Mouse (Mus musculus) ES-Bruce4 (cell line): ENCODE data around the gene Pex19. TPM values are rescaled to one million over a fixed set of nuclear protein-coding genes. Genes with fewer than 3 reads are reported as not detected.

ENCODE experiments used
- H3K27ac ChIP-seq: 2 replicates; pipeline ENCODE4 v1.5.1; 2012; ENCODE audit warnings: low read length, inconsistent platforms; ENCODE audit not compliant: insufficient read depth
- H3K27me3 ChIP-seq: 2 replicates; pipeline ENCODE4 v1.6.1; 2012; ENCODE audit warnings: mild to moderate bottlenecking, low read length, inconsistent platforms; ENCODE audit not compliant: control insufficient read depth, poor library complexity, insufficient read depth, severe bottlenecking
- H3K36me3 ChIP-seq: 2 replicates; pipeline ENCODE4 v1.6.1; 2012; ENCODE audit warnings: inconsistent platforms, mild to moderate bottlenecking, low read length, moderate library complexity; ENCODE audit not compliant: control insufficient read depth, poor library complexity, insufficient read depth, severe bottlenecking
- H3K4me1 ChIP-seq: one replicate; pipeline ENCODE4 v1.8.1; 2011; ENCODE audit warnings: low read length; ENCODE audit not compliant: control insufficient read depth, insufficient read depth
- H3K4me3 ChIP-seq: 2 replicates; pipeline ENCODE4 v1.5.1; 2011; ENCODE audit warnings: low read depth, mild to moderate bottlenecking, low read length
- H3K9ac ChIP-seq: 2 replicates; pipeline ENCODE4 v1.6.1; 2012; ENCODE audit warnings: low read depth, mild to moderate bottlenecking, inconsistent platforms; ENCODE audit not compliant: poor library complexity, severe bottlenecking
- H3K9me3 ChIP-seq: replicated peaks from 2 replicates; pipeline ENCODE4 v1.6.1; 2012; ENCODE audit warnings: mild to moderate bottlenecking, low read length, inconsistent platforms; ENCODE audit not compliant: control insufficient read depth, poor library complexity, insufficient read depth, severe bottlenecking
- CTCF ChIP-seq: IDR thresholded peaks from one replicate; pipeline ENCODE4 v1.8.1; 2011; ENCODE audit warnings: low read depth, low read length
- EP300 ChIP-seq: IDR thresholded peaks from 2 replicates; pipeline ENCODE4 v1.6.1; 2011; ENCODE audit warnings: low read depth, low read length; ENCODE audit not compliant: insufficient read depth
- POLR2A ChIP-seq: IDR thresholded peaks from one replicate; pipeline ENCODE4 v1.8.1; 2011; ENCODE audit warnings: low read length; ENCODE audit not compliant: insufficient read depth
- polyA plus RNA-seq: library from polyadenylated mRNA; stranded (reverse); fragments of >200 nt; gene quantifications from 2 replicates; pipeline ENCODE4 v1.2.4, GENCODE M21; 2011; ENCODE audit warnings: low read depth; ENCODE audit not compliant: missing spikeins, insufficient read depth, insufficient read length

The Pex19 gene
- polyA plus RNA-seq: 82.0 and 83.8 TPM in 2 replicates

DNA sequence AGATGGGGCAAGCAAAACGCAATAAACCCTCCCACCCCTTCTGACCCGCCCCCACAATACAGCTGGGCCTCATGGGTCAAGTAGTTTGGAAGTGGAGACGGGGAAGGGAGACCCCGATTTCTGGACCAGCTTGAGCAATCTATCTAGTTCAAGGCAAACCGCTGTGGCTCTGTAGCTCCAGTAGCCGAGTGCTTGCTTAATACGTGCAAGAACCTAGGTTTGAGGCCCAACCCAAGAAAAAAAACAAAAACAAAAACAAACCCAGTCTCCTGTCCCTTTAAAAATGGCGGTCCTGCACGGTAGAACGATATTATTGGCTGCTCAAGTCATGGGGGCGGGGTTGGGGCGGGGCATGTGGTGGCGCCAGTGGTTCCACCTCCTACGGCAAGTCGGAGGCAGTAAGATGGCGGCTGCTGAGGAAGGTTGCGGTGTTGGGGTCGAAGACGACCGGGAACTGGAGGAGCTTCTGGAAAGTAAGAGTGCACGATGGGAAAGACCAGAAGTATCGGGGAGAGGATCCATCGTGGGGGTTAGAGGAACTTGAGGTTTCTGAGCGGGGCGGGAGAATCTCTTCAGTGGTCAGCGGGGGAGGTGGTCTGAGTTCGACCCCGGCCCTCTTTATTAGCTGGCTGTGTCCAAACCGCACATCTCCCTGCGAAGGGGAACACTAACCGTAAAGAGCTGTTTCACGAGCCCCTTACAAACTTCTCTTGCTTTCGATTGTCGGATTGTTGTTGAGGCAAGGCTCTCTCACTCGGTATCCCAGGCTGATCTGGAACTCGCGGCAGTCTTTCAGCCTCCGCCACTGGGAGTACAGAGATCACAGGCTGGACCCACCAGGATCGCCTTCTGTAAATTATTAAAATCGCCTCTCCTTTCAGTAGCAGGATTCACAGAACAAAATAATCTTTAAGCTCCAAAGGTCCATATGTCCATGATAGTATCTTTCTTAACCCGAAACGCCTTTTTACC is at the start of gene Pex19:
Gene Pex19 (plus strand): TSS at position 380 of the 972 bp plus-strand sequence.
- Histone ChIP-seq H3K27me3 (no peaks in the 10 kb centered on the region), H3K27ac (peak within 1 kb of the TSS; percentile 58)

DNA sequence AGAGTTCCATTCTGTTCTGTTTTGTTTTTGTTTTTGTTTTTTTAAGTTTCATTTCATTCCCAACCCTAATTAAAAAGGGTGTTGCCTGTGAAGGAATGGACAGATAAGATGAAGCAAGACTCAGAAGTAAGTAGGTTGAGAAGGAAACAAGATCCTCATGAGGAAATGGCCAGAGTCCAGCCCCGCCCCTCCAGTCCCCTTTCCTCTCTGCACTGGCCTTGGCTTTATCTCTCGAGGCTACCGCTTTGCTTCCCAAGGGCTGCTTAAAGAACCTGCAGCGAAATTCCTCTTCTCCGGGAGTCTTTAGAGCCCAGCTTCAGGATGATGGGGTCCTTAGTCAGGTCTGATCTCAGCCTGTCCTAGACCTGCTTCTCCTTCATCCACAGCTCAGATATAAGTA is 48.6 kb upstream of the Pex19 start:
- TF ChIP-seq CTCF (no peak), POLR2A (no peak), EP300 (no peak)
- Histone ChIP-seq H3K9me3 (no peaks in the 10 kb centered on the region), H3K36me3 (peaks cover 25% of the 10 kb centered on the region), H3K27ac (no peak overlapping the region), H3K4me3 (no peak overlapping the region), H3K9ac (no peak overlapping the region), H3K27me3 (no peaks in the 10 kb centered on the region), H3K4me1 (no peaks in the 10 kb centered on the region)

More for the DNA sequence above, at the start of gene Pex19:
- Histone ChIP-seq H3K36me3 (peaks cover 32% of the 10 kb centered on the region), H3K4me1 (peaks cover 2% of the 10 kb centered on the region), H3K4me3 (peak within 1 kb of the TSS; percentile 100), H3K9ac (peak within 1 kb of the TSS; percentile 87), H3K9me3 (no peaks in the 10 kb centered on the region)
- TF ChIP-seq EP300 (no peak), POLR2A (peak; percentile 43), CTCF (no peak)

DNA sequence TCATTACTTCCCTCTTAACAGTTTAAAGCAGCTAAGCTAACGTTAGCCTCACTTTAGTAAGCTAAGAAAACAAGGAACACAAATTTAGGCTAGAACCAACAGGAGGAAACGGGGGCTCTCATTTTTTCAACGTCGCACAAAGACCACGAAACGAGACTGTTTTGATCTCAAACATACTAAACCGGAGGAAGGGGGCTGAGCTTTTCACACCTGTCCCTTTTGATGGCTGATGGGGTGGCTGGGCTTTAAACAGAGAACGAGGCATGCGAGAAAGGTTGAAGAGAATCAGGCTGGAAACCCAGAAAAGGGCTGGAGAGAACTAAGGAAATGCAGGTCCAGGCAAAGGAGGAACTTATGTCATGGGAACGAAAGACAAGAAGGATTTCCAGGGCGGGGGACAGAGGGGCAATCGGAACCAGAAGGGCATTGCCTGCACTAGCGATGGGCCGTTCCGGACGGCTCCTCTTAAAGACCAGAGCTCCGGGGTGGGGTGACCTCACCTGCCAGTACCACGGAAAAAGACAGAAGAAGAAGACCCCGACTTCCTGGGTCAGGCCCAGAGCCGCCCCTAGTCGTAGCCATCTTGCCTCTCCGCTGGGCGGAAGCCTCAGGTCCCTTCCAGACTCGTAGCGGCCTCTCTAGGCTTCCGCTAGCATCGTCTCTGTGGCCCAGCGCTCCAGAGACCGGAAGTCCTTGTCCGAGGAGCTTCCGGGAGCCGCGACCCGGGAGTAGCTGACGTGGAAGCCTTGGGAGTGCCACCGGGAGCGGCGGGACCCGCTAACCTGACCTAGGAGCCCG is 44.3 kb upstream of the Pex19 start, which contains the start of the genes Copa and Ncstn:
Gene Copa (plus strand): TSS at position 429 of the 798 bp plus-strand sequence.
Gene Ncstn (minus strand): TSS at position 695 of the 798 bp plus-strand sequence.
- no peaks in the 10 kb centered on the region for H3K4me1 ChIP-seq
- H3K9ac ChIP-seq: peak within 1 kb of the TSS; percentile 97
- H3K4me3 ChIP-seq: peak within 1 kb of the TSS; percentile 93
- H3K27ac ChIP-seq: peak within 1 kb of the TSS; percentile 28
- peaks cover 9% of the 10 kb centered on the region for H3K36me3 ChIP-seq
- TF ChIP-seq EP300 (no peak), POLR2A (peak; percentile 42), CTCF (no peak)
- no peaks in the 10 kb centered on the region for H3K9me3 ChIP-seq
- H3K27me3 ChIP-seq: no peaks in the 10 kb centered on the region

DNA sequence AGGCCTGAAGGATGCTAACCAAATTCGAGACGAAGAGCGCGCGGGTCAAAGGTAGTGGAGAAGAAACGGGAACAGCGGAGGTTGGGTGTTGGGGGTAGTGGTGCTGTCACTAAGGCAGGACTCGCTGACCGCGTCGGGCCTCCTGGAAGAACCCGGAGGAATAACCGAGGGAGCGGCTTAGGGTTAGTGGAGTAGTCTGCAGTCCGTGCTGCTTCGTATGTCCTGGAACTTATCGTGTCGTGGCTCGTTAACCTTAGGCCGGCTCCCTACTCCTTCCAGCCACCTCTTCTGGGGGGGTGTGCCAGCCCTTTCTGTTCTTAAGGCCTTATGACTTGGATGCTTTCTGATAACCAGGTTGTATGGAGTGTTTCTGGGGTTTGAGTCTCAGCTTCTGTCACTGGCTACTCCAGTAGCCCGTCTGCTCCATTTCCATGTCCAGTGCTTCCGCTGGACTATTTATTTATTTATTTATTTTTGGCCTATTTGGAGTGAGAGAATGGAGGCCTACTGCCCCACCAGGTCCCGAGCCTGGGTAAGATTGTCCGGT is 43.6 kb upstream of the Pex19 start:
- peak overlapping the region; percentile 97 for H3K9ac ChIP-seq
- H3K27ac ChIP-seq: no peak overlapping the region
- peaks cover 9% of the 10 kb centered on the region for H3K36me3 ChIP-seq
- TF ChIP-seq CTCF (no peak), POLR2A (no peak), EP300 (no peak)
- no peaks in the 10 kb centered on the region for H3K9me3 ChIP-seq
- H3K27me3 ChIP-seq: no peaks in the 10 kb centered on the region
- H3K4me1 ChIP-seq: no peaks in the 10 kb centered on the region
- H3K4me3 ChIP-seq: peak overlapping the region; percentile 93

DNA sequence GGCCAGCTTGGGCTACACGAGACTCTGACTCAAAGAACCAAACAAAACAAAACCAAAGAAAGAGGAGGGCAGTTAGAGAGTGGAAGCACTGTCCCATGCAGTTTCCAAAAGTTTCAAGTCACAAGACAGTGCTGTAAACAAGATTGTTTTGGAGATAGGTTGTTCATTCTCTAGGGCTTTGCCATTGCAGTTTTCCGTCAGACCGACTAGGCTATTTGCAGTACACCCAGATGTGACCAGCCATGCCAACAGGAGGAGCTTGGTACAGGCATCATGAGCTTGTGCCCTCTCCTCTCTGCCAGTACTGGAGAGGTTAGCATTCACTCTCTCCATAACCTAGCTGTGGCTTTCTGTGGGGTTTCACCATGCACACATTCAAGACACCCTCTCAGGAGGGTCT is 33.0 kb upstream of the Pex19 start:
- TF ChIP-seq POLR2A: no peak
- no peak for TF ChIP-seq CTCF
- no peak for TF ChIP-seq EP300
- no peaks in the 10 kb centered on the region for H3K9me3 ChIP-seq
- H3K27ac ChIP-seq: no peak overlapping the region
- no peak overlapping the region for H3K9ac ChIP-seq
- peaks cover 35% of the 10 kb centered on the region for H3K36me3 ChIP-seq
- no peaks in the 10 kb centered on the region for H3K27me3 ChIP-seq
- H3K4me3 ChIP-seq: no peak overlapping the region
- no peaks in the 10 kb centered on the region for H3K4me1 ChIP-seq
